11 mouse cellular contexts compared by ENCODE assay signal in the genomic region with DNA sequence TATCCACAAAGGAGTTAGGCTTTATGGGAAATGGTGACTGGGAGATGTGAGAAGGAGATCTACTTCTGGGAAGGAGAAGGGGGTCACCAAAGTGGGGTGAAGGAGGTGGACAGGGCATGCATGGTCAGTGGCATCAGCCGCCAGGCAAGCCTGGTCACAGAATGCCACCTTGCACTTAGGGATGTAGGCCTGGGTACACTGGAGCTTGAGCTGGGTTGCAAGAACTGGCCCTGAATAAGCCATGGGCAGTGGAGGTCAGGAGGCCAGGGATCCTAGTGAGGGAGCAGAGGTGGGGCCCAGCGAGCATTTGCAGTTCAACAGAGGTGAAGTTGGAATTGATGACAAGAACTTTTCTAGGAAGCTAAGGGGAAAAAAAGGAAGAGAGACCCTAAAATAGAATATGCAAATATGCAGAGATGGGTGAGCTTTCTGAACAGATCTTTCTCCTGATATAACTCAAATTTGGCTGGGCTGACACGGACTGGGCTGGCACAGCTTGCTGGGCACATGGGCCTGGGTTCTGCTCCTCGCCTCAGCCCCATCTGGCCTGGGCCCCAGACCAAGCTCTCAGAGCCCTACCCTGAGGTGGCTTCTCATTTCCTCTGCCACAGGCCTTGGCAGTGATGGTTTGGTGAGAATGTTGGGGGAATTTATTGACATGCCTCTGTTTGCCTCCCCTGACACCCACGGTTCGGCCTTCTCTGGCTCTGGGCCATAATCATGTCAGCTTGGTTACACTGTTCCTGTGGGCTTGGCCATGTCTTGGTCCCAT. TPM values are rescaled to one million over a fixed set of nuclear protein-coding genes. Genes with fewer than 3 reads are reported as not detected.
A peak's percentile ranks its signal among the peaks of the same experiment; 100 is the strongest.
DNase-seq lines count a peak whose midpoint lies in the region; ATAC-seq and TF ChIP-seq lines count a peak whose summit lies in the region.
"Had no signal": no experiment of that assay in that cellular context is flagged by ENCODE, and none has a peak within 500 bp of the region (broad histone marks: within the 10 kb centered on the region; RNA-seq: fewer than 3 reads in every experiment).

No protein-coding gene starts in this region.

- H3K27ac ChIP-seq in forebrain, embryonic 13.5 days, result no peak overlapping the region
- no peak overlapping the region for H3K27ac ChIP-seq in forebrain, embryonic 11.5 days (ENCODE audit: low read depth, low read length)
- peak overlapping the region; percentile 83 for H3K27ac ChIP-seq in cortical plate, adult 2 months (ENCODE audit: insufficient read depth, low read length)
- peak overlapping the region; percentile 85 for H3K27ac ChIP-seq in left cerebral cortex, adult 2 months
- H3K27ac ChIP-seq: liver, embryonic 14.5 days had no signal

- no peaks in the 10 kb centered on the region for H3K27me3 ChIP-seq in forebrain, embryonic 13.5 days
- no peaks in the 10 kb centered on the region for H3K27me3 ChIP-seq in forebrain, embryonic 11.5 days (ENCODE audit: control insufficient read depth, insufficient read depth, low read length)

- 82% methylated on average over 6 of the region's 6 CpGs for WGBS in forebrain, embryonic 13.5 days
- 90% methylated on average over 6 of the region's 6 CpGs for WGBS in forebrain, embryonic 11.5 days

- peaks cover 4% of the 10 kb centered on the region; the same call in 1 of the 2 replicates for H3K4me1 ChIP-seq in forebrain, embryonic 13.5 days
- H3K4me1 ChIP-seq in forebrain, embryonic 11.5 days (replicated peaks; ENCODE audit: control insufficient read depth, insufficient read depth, low read length), result 0 out of 2 replicates have a peak, but pooled peaks cover 2% of the 10 kb centered on the region
- peaks cover 12% of the 10 kb centered on the region for H3K4me1 ChIP-seq in cortical plate, adult 2 months (ENCODE audit: control insufficient read depth, insufficient read depth, low read length)

- intact Hi-C loops in left cerebral cortex, adult 2 months (cut with DNase I), result loop anchor here (1.0 to 10.0 kb wide), 4 partner anchors 31 to 272 kb away; partner anchors contain the start of genes Islr and Islr2

- H3K4me2 ChIP-seq in forebrain, embryonic 13.5 days, result no peak overlapping the region
- H3K4me2 ChIP-seq in forebrain, embryonic 11.5 days (ENCODE audit: low read depth, low read length, severe bottlenecking), result no peak overlapping the region

- TF ChIP-seq CTCF in cortical plate, adult 2 months (IDR thresholded peaks at IDR 0.05; ENCODE audit: extremely low read depth, insufficient read depth, low read length), result no peak
- no peak for TF ChIP-seq CTCF in left cerebral cortex, adult 2 months (IDR thresholded peaks at IDR 0.05)

- no peaks in the 10 kb centered on the region for H3K9me3 ChIP-seq in forebrain, embryonic 13.5 days (replicated peaks)
- no peaks in the 10 kb centered on the region for H3K9me3 ChIP-seq in forebrain, embryonic 11.5 days (ENCODE audit: control insufficient read depth, low read length)

- H3K36me3 ChIP-seq in forebrain, embryonic 13.5 days (ENCODE audit: poor library complexity, severe bottlenecking), result peaks cover 27% of the 10 kb centered on the region
- H3K36me3 ChIP-seq in forebrain, embryonic 11.5 days (ENCODE audit: control insufficient read depth, insufficient read depth, low read length), result no peaks in the 10 kb centered on the region

- TF ChIP-seq POLR2A in cortical plate, adult 2 months (IDR thresholded peaks at IDR 0.05; ENCODE audit: extremely low read depth, insufficient read depth, low read length), result no peak

- H3K4me3 ChIP-seq in forebrain, embryonic 13.5 days, result no peak overlapping the region
- no peak overlapping the region for H3K4me3 ChIP-seq in forebrain, embryonic 11.5 days (ENCODE audit: low read depth, low read length)
- no peak overlapping the region for H3K4me3 ChIP-seq in cortical plate, adult 2 months (ENCODE audit: insufficient read depth, low read length)
- H3K4me3 ChIP-seq in left cerebral cortex, adult 2 months, result no peak overlapping the region

- no peak for DNase-seq in forebrain, embryonic 11.5 days (ENCODE audit: low spot score)
- peak; percentile 56 for DNase-seq in adipocyte (ENCODE audit: low spot score)
- peak in 1 of 2 experiments; percentile 58 for DNase-seq in left cerebral cortex, adult 2 months (ENCODE audit: extremely low spot score in 1 of 2, low spot score in 2 of 2)
- DNase-seq in neural tube, embryonic 10.5 days (ENCODE audit: extremely low spot score, low spot score), result no peak
- no peak for DNase-seq in adrenal gland, postnatal 25 days
- no peak for DNase-seq in embryo, embryonic 10.5 days (ENCODE audit: low spot score)
- DNase-seq: kidney, postnatal 10 days had no signal

- H3K9ac ChIP-seq in forebrain, embryonic 13.5 days, result no peak overlapping the region
- H3K9ac ChIP-seq in forebrain, embryonic 11.5 days (ENCODE audit: low read length), result no peak overlapping the region
- H3K9ac ChIP-seq: liver, embryonic 14.5 days had no signal

- peak; percentile 64; the same call in 1 of the 2 replicates for ATAC-seq in forebrain, embryonic 13.5 days
- no peak for ATAC-seq in forebrain, embryonic 11.5 days (replicated peaks; ENCODE audit: low FRiP score)

RNA-seq across cellular contexts. Expression of gene Sema7a, which starts 6.9 kb away (rescaled TPM):
- 1.1 and 2.2 TPM in 2 replicates for polyA plus RNA-seq in forebrain, embryonic 13.5 days (2015; fragmentation: Nextera tagmentation; extraction: Ambion mirVana)
- polyA plus RNA-seq in forebrain, embryonic 11.5 days (2014; fragmentation: Nextera tagmentation; extraction: Ambion mirVana), result 0.52 and 1.3 TPM in 2 replicates
- 147 and 154 TPM in 2 replicates for polyA plus RNA-seq in cortical plate, adult 2 months (2012; rRNA removed)
- total RNA-seq in left cerebral cortex, adult 2 months (2021), result 100 to 1,000 TPM; 151 to 160 TPM
- total RNA-seq in adrenal gland, postnatal 25 days (2021), result 8.6 and 8.8 TPM in 2 replicates
- total RNA-seq: megakaryocyte-erythroid progenitor cell, adult 5-6 weeks had no signal

RNA-seq across cellular contexts. Expression of gene Ubl7, which starts 22.2 kb away (rescaled TPM):
- 164 and 165 TPM in 2 replicates for polyA plus RNA-seq in forebrain, embryonic 13.5 days (2015; fragmentation: Nextera tagmentation; extraction: Ambion mirVana)
- polyA plus RNA-seq in forebrain, embryonic 11.5 days (2014; fragmentation: Nextera tagmentation; extraction: Ambion mirVana), result 114 and 126 TPM in 2 replicates
- 144 and 145 TPM in 2 replicates for polyA plus RNA-seq in cortical plate, adult 2 months (2012; rRNA removed)
- total RNA-seq in left cerebral cortex, adult 2 months (2021), result 100 to 1,000 TPM; 101 to 109 TPM
- total RNA-seq in adrenal gland, postnatal 25 days (2021), result 82.7 and 89.0 TPM in 2 replicates

Comparison
In these comparisons a context has a peak if more than half of its experiments do, and no peak if none do; other contexts are left out.
1. H3K27ac ChIP-seq: peak in cortical plate, adult 2 months (single experiment) and left cerebral cortex, adult 2 months (single experiment); none in forebrain, embryonic 13.5 days (single experiment) and forebrain, embryonic 11.5 days (single experiment).
2. RNA of gene Sema7a, which starts 6.9 kb away (polyA plus RNA-seq): 147 to 154 TPM in cortical plate, adult 2 months; 1.1 to 2.2 TPM in forebrain, embryonic 13.5 days and 0.52 to 1.3 TPM in forebrain, embryonic 11.5 days; every median in the first group is over 10 times any median in the second.